Mouse (Mus musculus) duodenum, adult 2 months (tissue): ENCODE data around the gene Zfp964. TPM values are rescaled to one million over a fixed set of nuclear protein-coding genes. Genes with fewer than 3 reads are reported as not detected.

Experiments used
- polyA plus RNA-seq: library from polyadenylated mRNA; depleted of rRNA; stranded (reverse); fragments of >200 nt; gene quantifications from 2 replicates; pipeline ENCODE4 v1.2.3, GENCODE M21; 2012; ENCODE audit warnings: low replicate concordance; rRNA removed

The Zfp964 gene
- 0.11 and 0.20 TPM in 2 replicates for polyA plus RNA-seq

DNA sequence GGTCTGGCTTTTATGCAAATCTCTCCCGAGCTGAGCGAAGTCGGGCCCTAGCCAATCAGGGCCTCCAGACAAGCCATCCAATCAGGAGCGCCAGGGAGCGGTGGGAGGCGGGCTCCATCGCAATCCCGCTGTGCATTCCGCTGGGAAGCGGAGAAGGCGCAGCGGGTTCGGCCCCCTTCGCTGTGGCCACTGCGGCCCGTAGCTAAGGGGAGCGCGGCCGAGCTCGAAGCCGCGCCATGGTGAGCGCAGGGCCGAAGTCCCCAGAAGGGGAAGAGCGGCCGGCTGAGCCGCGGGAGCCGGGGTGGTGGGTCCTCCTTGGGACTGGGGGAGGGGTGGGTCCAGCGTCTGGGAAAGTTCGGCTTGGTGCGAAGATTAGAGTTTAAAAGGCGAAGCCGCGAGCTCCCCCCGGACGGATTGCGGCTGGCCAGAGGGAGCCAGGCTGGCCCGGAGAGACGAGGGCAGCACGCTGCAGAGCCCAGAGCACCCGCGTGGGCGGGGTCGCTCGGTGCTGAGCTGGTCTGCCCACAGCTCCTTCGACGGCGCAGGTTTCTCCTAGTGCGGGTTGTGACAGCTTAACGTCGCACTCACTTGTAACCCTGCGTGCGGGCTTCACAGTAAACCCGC is at the start of gene Zfp964:
Gene Zfp964 (plus strand): TSS at position 122 of the 624 bp plus-strand sequence.

GRCm38 (mm10) chr8:69625095-69625789 is 29.0 kb upstream of the Zfp964 start, which contains the start of gene Zfp868:
Zfp868 (minus strand) TSS chr8:69625548.

DNA sequence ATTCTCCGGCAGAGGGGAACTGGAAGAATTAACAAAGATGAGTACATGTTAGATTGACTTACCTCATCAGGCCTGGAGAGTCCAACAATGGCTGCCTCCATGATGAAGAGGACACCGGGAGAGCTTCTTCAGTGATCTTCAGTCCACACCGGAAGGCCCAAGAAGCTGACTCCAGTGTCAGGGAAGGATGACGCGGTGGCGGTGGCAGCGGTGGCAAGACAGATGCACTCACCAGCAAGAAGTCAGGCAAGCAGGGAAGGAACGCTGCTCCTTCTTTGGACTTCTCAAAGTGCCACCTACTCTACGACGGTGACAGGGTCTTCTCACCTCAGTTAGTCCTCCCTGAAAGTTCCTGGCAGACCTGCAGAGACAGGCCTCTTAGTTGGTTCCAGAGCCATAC is 56.3 kb downstream of the Zfp964 start, which contains the start of gene Zfp869:
Gene Zfp869 (minus strand): TSS at position 101 of the 400 bp plus-strand sequence.

Other genes with a start within 250 kb of the Zfp964 start
- not detected in 2 replicates for gene Gm9495, start 200.9 kb upstream of the Zfp964 start, polyA plus RNA-seq
- not detected in 2 replicates for gene Gm7697, start 131.5 kb upstream of the Zfp964 start, polyA plus RNA-seq
- gene Zfp868, start 28.9 kb upstream of the Zfp964 start, polyA plus RNA-seq: 1.3 and 2.1 TPM in 2 replicates
- gene Zfp869, start 56.2 kb downstream of the Zfp964 start, polyA plus RNA-seq: 0.20 and 0.25 TPM in 2 replicates
- gene Zfp963, start 95.5 kb downstream of the Zfp964 start, polyA plus RNA-seq: 0.54 and 0.87 TPM in 2 replicates
- gene Gm20422, start 120.4 kb downstream of the Zfp964 start, polyA plus RNA-seq: 0.65 TPM in 1 of 2 replicates, not detected in the other
- 95.3 and 108 TPM in 2 replicates for gene Atp13a1, start 136.7 kb downstream of the Zfp964 start, polyA plus RNA-seq
- gene Zfp866, start 136.7 kb downstream of the Zfp964 start, polyA plus RNA-seq: 1.9 and 2.0 TPM in 2 replicates
- 61.4 and 67.2 TPM in 2 replicates for gene Gmip, start 154.2 kb downstream of the Zfp964 start, polyA plus RNA-seq
- gene Lpar2, start 167.9 kb downstream of the Zfp964 start, polyA plus RNA-seq: 2.3 and 2.5 TPM in 2 replicates
- gene Pbx4, start 178.0 kb downstream of the Zfp964 start, polyA plus RNA-seq: 8.2 and 13.8 TPM in 2 replicates
- gene Cilp2, start 233.2 kb downstream of the Zfp964 start, polyA plus RNA-seq: 0.12 and 0.19 TPM in 2 replicates
- 0.84 and 2.0 TPM in 2 replicates for gene Tssk6, start 247.7 kb downstream of the Zfp964 start, polyA plus RNA-seq
- 102 and 147 TPM in 2 replicates for gene Ndufa13, start 248.1 kb downstream of the Zfp964 start, polyA plus RNA-seq
- gene Yjefn3, start 248.2 kb downstream of the Zfp964 start, polyA plus RNA-seq: 1.9 and 2.1 TPM in 2 replicates